Mouse (Mus musculus): ENCODE measurements at regions not wholly inside any gene's neighbourhood (a gene's known extent, or its start where the extent isn't known, plus 50 kb on each side); places are given as distances from the start of the nearest gene placed in this dataset.

DNA sequence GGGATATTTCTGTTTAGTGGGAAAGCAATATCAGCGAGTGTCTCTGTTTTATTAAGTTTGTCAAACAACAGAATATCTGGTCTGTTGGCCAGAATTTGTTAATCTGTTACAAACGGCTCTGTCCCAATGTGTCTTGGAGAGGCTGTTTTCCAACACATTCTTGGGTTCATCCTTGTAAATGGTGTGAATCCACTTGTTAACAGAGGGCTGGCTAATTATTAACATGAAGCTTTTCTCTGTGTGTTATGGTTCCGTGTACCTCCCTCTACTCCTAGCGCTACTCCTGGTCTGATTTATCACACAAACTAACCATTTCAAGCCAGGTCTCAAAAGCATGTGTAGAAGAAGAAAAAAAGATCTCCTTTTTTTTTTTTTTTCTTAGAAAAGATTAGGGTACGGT, 60.4 kb downstream of the Pou3f3 start:
- intact Hi-C loops (cut with DNase I) = no loop called here
- no peak for DNase-seq

DNA sequence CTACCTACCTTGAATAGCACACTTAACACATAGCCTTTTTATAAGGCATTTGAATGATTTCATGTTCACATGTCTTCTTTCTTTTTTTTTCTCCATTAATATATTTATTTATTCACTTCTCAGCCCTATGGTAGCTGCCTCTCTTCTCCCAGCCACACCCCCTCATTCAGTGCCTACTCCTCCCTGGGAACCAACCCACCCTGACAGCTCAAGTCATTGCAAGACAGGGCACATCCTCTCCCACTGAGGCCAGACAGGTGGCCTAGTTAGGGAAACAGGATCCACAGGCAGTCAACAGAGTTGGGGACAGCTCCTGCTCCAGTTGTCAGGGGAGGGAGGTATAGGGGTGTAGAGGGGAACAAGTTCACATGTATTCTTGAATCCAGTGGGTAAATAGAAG, 60.9 kb downstream of the Pou3f3 start:
- no peak for DNase-seq
- intact Hi-C loops (cut with DNase I) = no loop called here

DNA sequence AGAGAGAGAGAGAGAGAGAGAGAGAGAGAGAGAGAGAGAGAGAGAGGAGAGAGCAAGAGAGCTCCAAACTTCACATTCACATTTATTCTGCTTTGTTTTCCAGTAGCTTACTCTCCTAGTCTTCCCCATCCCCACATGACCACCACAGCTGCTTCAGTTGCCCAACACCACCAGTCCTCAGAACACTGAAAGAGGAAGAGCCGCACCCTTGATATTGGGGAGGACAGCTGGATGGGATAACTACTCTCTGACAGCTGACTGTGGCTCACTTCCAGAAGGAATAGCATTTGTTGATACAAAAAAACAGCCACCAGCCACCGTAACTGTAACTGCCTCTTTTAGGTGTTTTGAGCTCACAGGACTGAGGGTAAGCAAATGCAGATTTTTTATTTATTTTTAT, 67.9 kb downstream of the Pou3f3 start:
- intact Hi-C loops (cut with DNase I) = no loop called here
- DNase-seq = peak; percentile 23 to 29

GRCm38 (mm10) chr1:42764048-42764447, 68.5 kb downstream of the Pou3f3 start:
- intact Hi-C loops (cut with DNase I) = no loop called here
- DNase-seq = no peak

- intact Hi-C loops (cut with DNase I) = no loop called here
- no peak for DNase-seq
Measured at GRCm38 (mm10) chr1:42770085-42770484, 74.5 kb downstream of the Pou3f3 start.

DNA sequence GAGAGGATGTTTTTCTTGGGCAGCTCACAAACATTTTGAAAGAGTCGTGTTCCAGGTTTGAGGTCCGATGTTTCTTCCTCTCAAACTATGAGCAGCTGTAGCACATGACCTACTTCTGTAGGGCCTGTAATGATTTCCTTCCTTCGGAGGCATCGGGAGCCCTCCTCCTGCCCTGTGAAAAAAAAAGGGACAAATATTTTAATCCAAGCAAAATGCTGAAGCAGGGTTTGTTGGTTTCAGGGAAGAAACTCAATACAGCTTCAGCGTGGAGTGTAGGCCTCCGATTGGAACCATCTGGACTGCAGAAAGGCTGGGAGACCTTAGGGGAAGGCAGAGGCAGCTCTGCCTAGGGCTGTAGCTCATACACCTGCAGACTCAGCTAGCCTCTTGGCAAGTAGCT, 76.4 kb downstream of the Pou3f3 start:
- intact Hi-C loops (cut with DNase I) = no loop called here
- no peak for DNase-seq

GRCm38 (mm10) chr1:42773851-42774464, 77.1 kb upstream of the Mrps9 start:
- no peak for DNase-seq
- intact Hi-C loops (cut with DNase I) = no loop called here

DNA sequence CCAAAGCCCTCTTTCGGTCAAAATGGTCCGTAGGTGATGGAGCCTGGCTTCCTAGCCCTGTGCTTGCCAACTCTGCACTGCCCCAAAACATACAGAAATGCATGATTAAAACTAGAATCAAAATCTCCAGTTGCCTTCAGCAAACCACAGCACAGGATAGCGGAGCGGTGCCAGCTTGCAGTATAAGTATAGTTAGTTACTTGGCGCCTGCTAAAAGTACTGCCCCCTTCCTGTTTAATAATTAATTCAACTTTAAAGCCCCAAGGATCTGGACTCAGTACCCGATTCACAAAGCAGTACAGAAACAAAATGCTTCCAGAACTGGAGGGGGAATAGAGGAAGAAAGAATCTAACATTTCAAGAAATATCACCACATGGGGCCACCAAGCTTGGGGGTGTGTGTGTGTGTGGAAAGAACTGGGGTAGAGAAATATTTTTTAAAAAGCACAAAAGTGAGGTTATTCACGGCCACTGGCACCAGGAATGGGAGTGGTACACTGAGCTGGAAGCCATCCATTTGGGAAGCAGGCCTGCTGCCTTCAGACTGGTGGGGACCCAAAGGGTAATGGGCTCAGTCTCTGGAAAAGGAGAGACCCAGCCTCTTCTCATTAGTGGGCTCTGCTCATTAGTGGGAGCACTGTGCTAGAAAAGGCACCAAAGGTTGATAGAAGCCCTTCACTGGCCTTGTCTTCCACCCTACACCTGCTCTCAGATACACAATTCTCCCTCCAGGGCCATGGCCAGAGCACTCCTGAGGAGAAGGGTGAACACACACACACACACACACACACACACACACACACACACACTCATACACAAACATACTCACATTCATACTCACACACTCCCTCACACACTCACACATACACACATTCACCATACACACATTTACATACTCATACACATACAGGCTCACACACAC, 75.8 kb upstream of the Mrps9 start:
- DNase-seq = no peak
- intact Hi-C loops (cut with DNase I) = no loop called here

DNA sequence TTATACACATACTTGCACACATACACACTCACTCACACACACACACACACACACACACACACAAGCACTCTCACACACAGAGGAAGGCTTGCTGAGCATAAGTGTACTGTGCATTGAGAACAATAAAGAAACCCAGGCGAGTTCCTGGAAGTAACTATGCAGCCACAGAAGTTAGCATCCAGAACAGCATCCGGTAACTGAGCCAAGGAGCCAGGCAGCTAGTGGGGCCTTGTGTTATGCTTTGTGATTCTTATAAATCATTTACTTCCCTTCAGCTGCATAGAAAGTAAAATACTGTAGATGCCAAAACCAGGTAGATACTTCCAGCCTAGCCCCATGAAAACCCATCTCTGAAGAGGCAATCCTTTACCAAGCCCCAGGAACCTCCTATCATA, 75.1 kb upstream of the Mrps9 start:
- no peak for DNase-seq
- intact Hi-C loops (cut with DNase I) = no loop called here

DNA sequence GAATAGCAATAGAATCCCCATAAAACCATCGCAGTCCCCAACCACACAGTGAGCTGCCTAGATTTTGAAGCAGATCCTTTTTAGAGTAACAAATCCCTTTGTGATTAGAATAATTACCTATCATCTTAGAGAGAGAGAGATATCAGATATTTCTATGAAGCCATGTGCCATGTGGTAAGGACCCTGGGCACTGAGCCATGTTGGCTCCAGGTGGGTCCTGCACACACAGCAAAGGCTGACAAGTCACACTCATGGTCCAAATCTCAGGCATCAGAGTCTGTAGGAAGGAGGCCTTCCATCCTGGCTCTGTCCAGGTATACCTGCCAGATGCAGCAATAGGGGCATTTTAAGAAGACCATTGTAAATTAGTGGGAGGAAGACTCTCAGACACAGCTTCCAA, 73.6 kb upstream of the Mrps9 start:
- DNase-seq = no peak
- intact Hi-C loops (cut with DNase I) = no loop called here

GRCm38 (mm10) chr1:42779761-42780160, 71.3 kb upstream of the Mrps9 start:
- peak in 1 of 2 experiments; percentile 32 for DNase-seq
- intact Hi-C loops (cut with DNase I) = no loop called here

GRCm38 (mm10) chr1:42780266-42780665, 70.8 kb upstream of the Mrps9 start:
- intact Hi-C loops (cut with DNase I) = no loop called here
- DNase-seq = no peak

GRCm38 (mm10) chr1:42781533-42781932, 69.5 kb upstream of the Mrps9 start:
- intact Hi-C loops (cut with DNase I) = no loop called here
- no peak for DNase-seq

GRCm38 (mm10) chr1:42783072-42783672, 67.9 kb upstream of the Mrps9 start:
- intact Hi-C loops (cut with DNase I) = no loop called here
- no peak for DNase-seq

DNA sequence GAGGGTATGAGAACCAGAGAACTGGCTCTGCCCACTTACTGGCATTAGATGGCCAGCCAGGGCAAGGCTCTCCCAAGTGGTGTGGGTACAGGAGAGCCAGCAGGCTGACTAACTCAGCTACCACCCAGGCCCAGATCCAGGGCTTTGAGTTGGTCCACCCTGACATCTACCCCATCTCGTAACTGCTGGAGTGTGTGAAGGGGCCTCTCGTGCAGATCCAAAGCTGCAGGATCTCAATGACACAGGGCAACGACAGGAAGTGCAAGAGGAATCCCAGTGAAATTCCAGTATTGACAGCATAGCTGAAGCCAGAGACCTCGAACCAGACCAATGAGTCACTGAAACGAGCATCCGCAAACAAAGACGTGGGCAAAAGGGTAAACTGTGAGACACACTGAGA, 63.8 kb upstream of the Mrps9 start:
- DNase-seq = no peak
- intact Hi-C loops (cut with DNase I) = no loop called here

DNA sequence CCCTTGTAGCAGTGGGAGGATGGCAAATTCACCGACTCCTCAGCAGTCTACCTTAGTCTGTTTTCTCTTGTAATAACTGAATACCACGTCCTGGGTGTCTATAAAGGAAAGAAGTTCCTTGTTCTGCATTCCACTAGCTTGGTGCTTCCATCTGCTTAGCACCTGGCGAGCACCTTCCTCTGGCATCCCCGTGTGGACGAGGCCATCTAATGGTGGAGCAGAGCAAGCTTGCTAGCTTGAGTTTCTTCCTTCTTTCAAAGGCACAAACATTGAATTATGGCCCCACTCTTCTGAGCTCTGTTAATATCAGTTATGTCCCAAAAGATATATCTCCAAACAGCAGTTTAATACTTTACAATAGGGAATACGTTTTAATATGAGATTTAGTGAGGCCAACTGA, 62.6 kb upstream of the Mrps9 start:
- intact Hi-C loops (cut with DNase I) = no loop called here
- no peak for DNase-seq
